Mouse (Mus musculus) small intestine, adult 2 months (tissue): ENCODE measurements around the gene Tnfrsf23. TPM values are rescaled to one million over a fixed set of nuclear protein-coding genes. Genes with fewer than 3 reads are reported as not detected.

Experiments used
- H3K27ac ChIP-seq: fragments of 200-500 bp; 2 replicates; pipeline ENCODE4 v1.5.1; 2012; ENCODE audit warnings: low read depth, low read length, control low read depth, inconsistent platforms; ENCODE audit not compliant: insufficient read depth
- H3K27me3 ChIP-seq: fragments of 200-500 bp; 2 replicates; pipeline ENCODE4 v1.6.1; 2012; ENCODE audit warnings: mild to moderate bottlenecking, moderate library complexity, low read length, inconsistent platforms; ENCODE audit not compliant: control insufficient read depth, insufficient read depth
- H3K36me3 ChIP-seq: fragments of 200-500 bp; 2 replicates; pipeline ENCODE4 v1.6.1; 2012; ENCODE audit warnings: mild to moderate bottlenecking, low read length, control low read depth, inconsistent platforms; ENCODE audit not compliant: control insufficient read depth, insufficient read depth
- H3K4me1 ChIP-seq: fragments of 200-500 bp; 2 replicates; pipeline ENCODE4 v1.6.1; 2012; ENCODE audit warnings: low read length, inconsistent platforms, mixed read lengths; ENCODE audit not compliant: control insufficient read depth, insufficient read depth, insufficient read length
- H3K4me3 ChIP-seq: fragments of 200-500 bp; 2 replicates; pipeline ENCODE4 v1.5.1; 2012; ENCODE audit warnings: low read depth, mild to moderate bottlenecking, control low read depth, inconsistent platforms, low read length, moderate library complexity
- CTCF ChIP-seq: fragments of 200-500 bp; IDR thresholded peaks from 2 replicates; pipeline ENCODE4 v1.5.1; 2012; ENCODE audit warnings: low read depth, mild to moderate bottlenecking, control low read depth, inconsistent platforms, low read length, moderate library complexity, mixed read lengths; ENCODE audit not compliant: insufficient replicate concordance, insufficient read length; ENCODE audit errors: extremely low read depth
- POLR2A ChIP-seq: fragments of 200-500 bp; IDR thresholded peaks from 2 replicates; pipeline ENCODE4 v1.6.1; 2012; ENCODE audit warnings: low read depth, mild to moderate bottlenecking, control low read depth, inconsistent platforms, low read length, moderate library complexity
- WGBS: fragments of 180-500 bp; shearing (Covaris S2); methylation state at CpG from one replicate; pipeline ENCODE4 v1.1.7; 2018; 5-methylcytosine and 5-hydroxymethylcytosine counted together
- polyA plus RNA-seq: library from polyadenylated mRNA; depleted of rRNA; stranded (reverse); fragments of >200 nt; gene quantifications from 2 replicates; pipeline ENCODE4 v1.2.3, GENCODE M21; 2012; rRNA removed

Gene Tnfrsf23
- polyA plus RNA-seq: 1.2 and 2.9 TPM in 2 replicates

GRCm38 (mm10) chr7:143685359-143686067, at the start of gene Tnfrsf23:
Gene Tnfrsf23, minus strand, starts transcription at chr7:143685872.
- H3K4me1 ChIP-seq: no peaks in the 10 kb centered on the region
- peak within 1 kb of the TSS; percentile 23; the same call in 1 of the 2 replicates for H3K27ac ChIP-seq
- WGBS: 2% methylated on average over 35 of the region's 35 CpGs
- peaks cover 8% of the 10 kb centered on the region for H3K36me3 ChIP-seq
- peak within 1 kb of the TSS; percentile 58 for H3K4me3 ChIP-seq
- TF ChIP-seq CTCF: no peak
- no peak; the same call in 1 of the 2 replicates for TF ChIP-seq POLR2A
- no peaks in the 10 kb centered on the region for H3K27me3 ChIP-seq

DNA sequence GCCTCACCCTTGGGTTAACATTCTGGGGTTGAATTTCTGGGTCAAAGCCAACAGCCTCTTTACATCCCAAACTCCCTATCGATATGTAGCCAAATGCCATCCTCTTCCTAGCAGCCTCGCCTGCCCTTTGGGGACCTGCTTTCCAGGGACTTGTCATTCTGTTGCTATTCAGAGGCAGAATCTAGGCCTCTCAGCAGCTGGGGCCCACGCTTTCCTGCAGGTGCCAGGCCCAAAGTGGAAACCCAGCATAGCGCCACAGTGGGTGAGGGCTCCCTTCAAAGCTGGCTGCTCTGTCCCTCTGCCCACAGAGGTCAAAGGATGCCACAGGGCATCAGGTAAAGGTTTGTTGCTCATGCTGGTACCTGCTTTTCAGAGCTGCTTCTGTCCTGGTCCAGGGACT, 48.1 kb upstream of the Tnfrsf23 start:
- Histone ChIP-seq H3K27me3 (no peaks in the 10 kb centered on the region), H3K4me3 (no peak overlapping the region), H3K27ac (no peak overlapping the region), H3K36me3 (no peaks in the 10 kb centered on the region), H3K4me1 (peaks cover 17% of the 10 kb centered on the region)
- TF ChIP-seq POLR2A (no peak), CTCF (no peak)
- 89% methylated on average over 4 of the region's 4 CpGs for WGBS

DNA sequence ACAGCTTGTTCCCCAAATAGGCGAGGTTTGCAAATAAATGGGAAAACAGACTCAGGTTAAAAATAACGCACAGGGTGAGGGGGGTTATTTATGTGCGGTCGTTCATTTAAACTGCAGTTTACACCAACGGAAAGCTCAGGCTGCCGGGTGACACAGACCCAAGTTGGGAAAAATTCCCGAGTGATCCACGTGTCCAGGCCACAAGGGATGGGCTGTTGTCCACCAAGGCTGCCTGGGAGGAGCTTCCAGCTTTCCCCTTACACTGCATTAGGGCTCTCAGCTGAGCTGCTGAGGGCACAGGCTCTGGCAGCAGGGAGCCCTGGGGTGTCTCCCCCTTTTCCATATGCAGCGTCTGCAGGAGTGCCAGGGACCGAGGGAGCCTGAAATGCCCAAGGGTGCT, 44.2 kb upstream of the Tnfrsf23 start:
- TF ChIP-seq POLR2A (no peak), CTCF (no peak)
- Histone ChIP-seq H3K4me1 (peaks cover 8% of the 10 kb centered on the region; the same call in 1 of the 2 replicates), H3K27ac (peak overlapping the region; percentile 33; the same call in 1 of the 2 replicates), H3K4me3 (no peak overlapping the region), H3K27me3 (no peaks in the 10 kb centered on the region), H3K36me3 (no peaks in the 10 kb centered on the region)
- WGBS: 76% methylated on average over 10 of the region's 10 CpGs

- TF ChIP-seq CTCF: no peak
- TF ChIP-seq POLR2A: no peak
- no peaks in the 10 kb centered on the region for H3K27me3 ChIP-seq
- no peak overlapping the region for H3K4me3 ChIP-seq
- H3K27ac ChIP-seq: no peak overlapping the region
- H3K4me1 ChIP-seq: peaks cover 23% of the 10 kb centered on the region
- 83% methylated on average over 4 of the region's 4 CpGs for WGBS
- H3K36me3 ChIP-seq: no peaks in the 10 kb centered on the region
Observed at GRCm38 (mm10) chr7:143726396-143726795, 40.7 kb upstream of the Tnfrsf23 start.

DNA sequence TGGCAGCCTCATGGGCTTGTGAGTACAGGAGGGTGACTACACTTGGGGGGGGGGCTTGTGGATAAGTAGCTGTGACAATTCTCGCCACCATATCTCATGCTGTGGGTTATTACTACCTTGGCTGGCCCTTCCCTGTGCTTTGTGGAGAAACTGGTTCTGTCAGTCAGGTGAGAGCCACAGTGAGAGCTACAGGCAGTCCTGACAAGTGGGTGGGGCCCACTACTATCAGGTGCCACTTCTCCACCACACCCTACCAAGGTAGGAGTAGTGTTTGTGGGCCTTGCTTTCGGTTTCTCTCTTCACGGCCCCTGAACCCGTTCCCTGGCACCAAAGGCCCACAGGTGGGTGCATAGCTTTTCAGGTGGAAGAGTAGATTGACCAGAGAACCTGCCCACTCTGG, 38.2 kb upstream of the Tnfrsf23 start:
- Histone ChIP-seq H3K27me3 (no peaks in the 10 kb centered on the region), H3K27ac (peak overlapping the region; percentile 73), H3K36me3 (no peaks in the 10 kb centered on the region), H3K4me3 (peak overlapping the region; percentile 51), H3K4me1 (peaks cover 26% of the 10 kb centered on the region)
- 25% methylated on average over 4 of the region's 4 CpGs for WGBS
- TF ChIP-seq CTCF (no peak), POLR2A (no peak; the same call in 1 of the 2 replicates)

DNA sequence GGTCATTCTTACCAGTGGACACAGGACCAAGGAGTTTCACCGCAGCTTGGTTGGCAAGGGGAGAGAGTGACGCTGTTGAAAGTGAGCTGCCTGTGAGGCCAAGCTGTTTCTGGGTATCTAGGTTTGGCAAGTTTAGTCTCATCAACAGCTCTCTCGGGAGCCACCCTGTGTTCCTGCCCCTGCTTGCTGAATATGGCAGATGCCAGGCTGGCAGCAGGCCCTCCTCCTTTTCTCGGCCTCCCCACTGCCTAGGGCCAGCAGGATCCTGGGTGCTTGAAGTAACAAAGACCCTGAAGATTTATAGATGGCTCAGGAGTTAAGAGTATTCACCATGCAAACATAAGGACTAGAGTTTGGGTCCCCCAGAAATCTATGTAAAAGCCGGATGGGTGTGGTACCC, 37.0 kb upstream of the Tnfrsf23 start:
- TF ChIP-seq CTCF (no peak), POLR2A (no peak)
- Histone ChIP-seq H3K27me3 (no peaks in the 10 kb centered on the region), H3K27ac (no peak overlapping the region), H3K36me3 (no peaks in the 10 kb centered on the region), H3K4me1 (peaks cover 26% of the 10 kb centered on the region), H3K4me3 (no peak overlapping the region)
- 85% methylated on average over 5 of the region's 5 CpGs for WGBS

- 66% methylated on average over 1 of the region's 1 CpGs for WGBS
- Histone ChIP-seq H3K4me1 (peaks cover 10% of the 10 kb centered on the region; the same call in 1 of the 2 replicates), H3K27ac (no peak overlapping the region), H3K27me3 (no peaks in the 10 kb centered on the region), H3K4me3 (no peak overlapping the region), H3K36me3 (peaks cover 13% of the 10 kb centered on the region; the same call in 1 of the 2 replicates)
- TF ChIP-seq CTCF (no peak), POLR2A (no peak)
Observed at GRCm38 (mm10) chr7:143717811-143718210, 32.1 kb upstream of the Tnfrsf23 start.
